Mouse (Mus musculus) liver (tissue): ENCODE measurements around the gene Pik3r5.

ENCODE experiments used
- DNase-seq: peaks from one replicate; pipeline ENCODE4 v3.0.0-alpha.2; 2020; ENCODE audit warnings: mixed read lengths

Pik3r5 gene

GRCm38 (mm10) chr11:68431699-68432360 is at the start of gene Pik3r5:
Pik3r5 (plus strand) TSS chr11:68432121.
- DNase-seq, result peak; percentile 83

GRCm38 (mm10) chr11:68383519-68383918 is 48.4 kb upstream of the Pik3r5 start:
- DNase-seq, result no peak

DNA sequence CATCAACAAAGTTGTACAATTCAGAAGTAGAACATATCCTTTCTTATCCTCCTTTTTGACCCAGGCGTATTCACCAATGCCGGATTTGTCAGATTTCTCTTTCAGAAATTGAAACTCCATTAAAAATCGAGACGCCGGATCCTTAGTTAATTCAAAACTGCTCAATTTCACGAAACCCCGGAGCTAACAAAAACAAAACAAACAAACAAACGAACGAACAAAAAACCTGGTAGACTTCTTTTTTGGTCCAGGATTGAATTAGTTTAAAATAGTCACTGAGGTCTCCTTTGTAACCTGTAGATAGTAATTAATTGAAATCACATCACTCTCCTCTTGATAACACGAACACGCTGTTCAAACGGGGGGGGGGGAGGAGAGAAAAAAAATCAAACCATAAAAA is 47.8 kb upstream of the Pik3r5 start:
- no peak for DNase-seq

DNA sequence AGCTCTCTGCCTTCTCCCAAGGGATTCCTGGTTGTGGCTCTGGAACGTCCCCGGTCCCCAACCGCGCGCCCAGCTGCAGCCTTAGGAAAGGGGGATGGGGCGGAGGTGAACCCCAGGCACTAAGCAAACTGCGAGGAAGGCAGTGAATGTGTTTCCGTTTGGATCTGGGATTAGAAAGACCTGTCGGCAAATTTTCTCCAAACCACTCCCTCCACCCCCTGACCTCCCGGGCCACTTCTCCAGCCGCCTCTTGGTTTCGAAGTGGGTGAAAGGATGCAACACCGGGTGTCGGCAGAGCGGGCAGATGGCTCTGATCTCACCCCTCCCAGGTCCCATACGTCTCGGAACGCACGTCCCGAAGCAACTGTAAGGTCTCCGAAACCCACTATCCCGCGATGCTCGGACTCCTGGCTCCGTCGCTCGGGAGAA is 47.3 kb upstream of the Pik3r5 start:
- DNase-seq, result no peak

DNA sequence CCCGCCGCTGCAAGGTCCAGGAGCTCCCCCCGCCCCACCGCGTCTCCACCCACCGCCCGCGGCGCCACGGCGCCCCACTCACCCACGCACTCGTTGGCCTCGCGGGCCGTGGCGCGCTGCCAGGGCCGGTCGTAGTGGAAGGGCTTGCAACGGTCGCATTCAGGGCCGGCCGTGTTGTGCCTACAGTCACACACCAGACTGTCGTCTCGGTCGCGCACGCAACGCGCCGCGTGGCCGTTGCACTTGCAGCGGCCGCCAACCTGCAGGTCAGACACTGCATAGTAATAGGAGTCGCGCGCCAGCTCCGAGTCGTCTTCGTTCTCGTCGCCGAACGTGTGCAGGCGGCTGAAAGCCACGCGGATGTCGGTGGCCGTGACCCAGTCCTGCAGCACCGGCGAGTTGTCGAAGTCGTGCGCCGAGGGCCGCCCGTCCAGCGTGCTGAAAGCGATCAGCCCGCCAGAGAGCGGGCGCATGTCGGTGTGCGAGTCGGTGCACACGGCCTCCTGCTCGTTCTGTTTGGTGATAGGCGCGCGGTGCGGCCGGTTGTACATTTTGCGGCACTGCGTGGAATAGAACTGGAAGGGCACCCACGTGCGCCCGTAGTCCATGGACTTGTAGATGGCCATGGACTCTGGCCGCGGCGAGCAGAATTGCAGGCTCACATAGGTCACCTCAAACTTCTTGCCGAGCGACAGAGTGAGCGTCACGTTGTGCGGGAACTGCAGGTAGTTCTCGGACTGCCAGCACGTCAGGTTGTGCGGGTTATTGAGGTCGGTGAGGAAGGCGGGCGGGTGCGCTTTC is 46.7 kb upstream of the Pik3r5 start:
- DNase-seq, result no peak

DNA sequence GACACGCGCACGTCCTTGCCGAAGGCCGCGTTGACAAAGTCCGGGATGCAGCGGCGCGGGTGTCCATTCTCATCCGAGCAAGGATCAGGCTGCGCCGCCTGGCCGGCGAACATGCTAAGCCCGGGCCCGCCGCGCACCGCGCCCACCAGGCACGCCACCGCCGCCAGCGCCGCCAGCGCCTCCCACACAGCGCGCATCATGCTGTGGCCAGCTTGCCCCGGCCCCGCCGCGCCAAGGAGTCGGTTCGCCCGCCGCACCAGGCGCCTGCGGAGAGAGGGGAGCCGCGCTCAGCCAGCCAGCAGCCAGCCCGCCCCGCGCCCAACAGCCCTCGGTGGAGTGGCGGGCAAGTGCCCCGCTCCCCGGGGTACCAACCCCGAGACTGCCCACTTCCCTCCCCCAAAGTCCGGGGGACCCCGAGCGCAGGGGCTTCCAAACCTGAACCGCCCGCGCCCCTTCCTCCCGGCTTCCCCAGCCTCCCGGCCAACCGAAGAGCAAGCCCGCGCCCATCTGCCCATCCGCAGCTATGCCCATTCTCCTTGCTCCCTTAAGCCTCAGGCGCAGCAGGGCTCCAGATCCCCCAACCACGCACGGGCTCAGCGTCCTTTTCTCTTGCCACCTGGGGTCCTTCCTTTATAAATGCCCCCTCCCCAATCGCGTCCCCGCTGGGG is 45.9 kb upstream of the Pik3r5 start:
- no peak for DNase-seq

DNA sequence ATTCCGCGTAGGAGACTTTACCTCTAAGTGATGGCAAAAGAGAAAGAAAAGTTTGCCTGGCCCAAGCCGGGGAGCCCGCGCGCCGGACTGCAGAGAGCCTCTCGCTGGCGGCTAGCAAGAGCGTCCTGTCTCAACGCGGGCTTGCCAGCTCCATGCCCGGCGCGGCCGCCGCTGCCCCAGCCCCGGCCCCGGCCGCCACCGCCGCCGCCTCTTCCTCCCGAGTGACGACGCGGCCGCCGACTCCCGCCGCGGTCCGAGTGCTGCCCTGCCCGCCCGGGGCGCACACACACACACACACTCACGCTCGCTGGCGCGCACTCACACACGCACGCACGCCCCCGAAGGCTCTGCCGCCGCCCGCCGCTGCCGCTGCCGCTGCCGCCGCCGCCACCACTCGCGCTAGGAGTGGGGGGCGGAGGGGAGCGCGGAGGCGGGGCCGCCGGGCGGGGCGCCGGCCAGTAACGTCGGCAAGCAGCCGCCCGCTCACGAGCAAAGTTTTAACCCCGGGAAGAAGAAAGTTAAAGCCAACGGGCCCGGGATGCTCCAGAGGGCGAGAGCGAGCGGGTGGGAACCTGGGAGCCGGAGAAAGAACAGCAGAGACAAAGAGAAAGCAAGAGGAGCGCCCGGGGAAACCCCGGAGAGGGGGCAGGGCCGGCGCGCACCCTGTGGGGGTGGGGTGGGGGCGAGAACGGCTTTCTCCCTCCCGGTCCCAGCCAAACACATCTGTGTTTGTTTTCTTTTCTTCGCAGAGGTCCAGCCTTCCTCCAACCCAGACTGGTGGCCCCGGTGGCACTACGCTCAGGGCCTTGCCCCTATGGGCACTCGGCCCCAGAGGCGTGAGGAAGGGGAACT is 45.1 kb upstream of the Pik3r5 start:
- peak; percentile 26 for DNase-seq

DNA sequence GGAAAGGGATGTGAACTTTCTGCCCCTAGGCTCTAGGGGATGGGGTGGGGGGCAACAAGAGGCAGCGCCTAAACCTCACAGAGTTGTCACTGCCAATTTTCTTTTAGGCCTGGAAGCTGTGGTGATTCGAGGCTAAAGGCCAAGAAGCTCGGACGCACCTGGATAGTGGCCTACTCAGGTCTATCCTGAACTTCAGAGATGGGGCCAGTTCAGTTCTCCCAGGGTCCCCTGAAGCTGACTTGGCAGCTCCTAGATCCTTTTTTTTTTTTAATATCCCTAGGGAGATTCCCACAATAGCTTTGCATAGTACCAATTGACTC is 44.5 kb upstream of the Pik3r5 start:
- no peak for DNase-seq

- DNase-seq, result no peak
Measured at GRCm38 (mm10) chr11:68387971-68388654, 43.8 kb upstream of the Pik3r5 start.

GRCm38 (mm10) chr11:68388655-68389015 is 43.3 kb upstream of the Pik3r5 start:
- DNase-seq, result no peak

DNA sequence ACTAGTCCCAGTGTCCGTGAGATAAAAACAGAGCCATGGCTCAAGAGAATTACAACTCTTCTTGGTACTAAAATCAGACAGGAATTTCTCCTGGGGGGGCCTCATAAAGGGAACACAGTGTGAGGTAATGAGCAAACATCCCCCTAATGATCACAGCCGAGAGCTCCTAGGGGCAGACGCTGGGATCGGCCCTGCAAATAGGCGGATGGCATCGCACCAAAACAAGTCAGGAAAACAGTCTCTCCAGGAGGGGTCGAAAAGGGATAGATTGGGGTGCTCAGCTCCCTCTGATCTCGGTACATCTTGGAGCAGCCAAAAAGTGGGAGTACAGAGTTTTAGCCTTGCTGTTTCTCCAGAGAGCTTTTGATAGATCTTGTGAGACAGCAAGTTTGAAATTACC is 42.3 kb upstream of the Pik3r5 start:
- DNase-seq, result no peak

DNA sequence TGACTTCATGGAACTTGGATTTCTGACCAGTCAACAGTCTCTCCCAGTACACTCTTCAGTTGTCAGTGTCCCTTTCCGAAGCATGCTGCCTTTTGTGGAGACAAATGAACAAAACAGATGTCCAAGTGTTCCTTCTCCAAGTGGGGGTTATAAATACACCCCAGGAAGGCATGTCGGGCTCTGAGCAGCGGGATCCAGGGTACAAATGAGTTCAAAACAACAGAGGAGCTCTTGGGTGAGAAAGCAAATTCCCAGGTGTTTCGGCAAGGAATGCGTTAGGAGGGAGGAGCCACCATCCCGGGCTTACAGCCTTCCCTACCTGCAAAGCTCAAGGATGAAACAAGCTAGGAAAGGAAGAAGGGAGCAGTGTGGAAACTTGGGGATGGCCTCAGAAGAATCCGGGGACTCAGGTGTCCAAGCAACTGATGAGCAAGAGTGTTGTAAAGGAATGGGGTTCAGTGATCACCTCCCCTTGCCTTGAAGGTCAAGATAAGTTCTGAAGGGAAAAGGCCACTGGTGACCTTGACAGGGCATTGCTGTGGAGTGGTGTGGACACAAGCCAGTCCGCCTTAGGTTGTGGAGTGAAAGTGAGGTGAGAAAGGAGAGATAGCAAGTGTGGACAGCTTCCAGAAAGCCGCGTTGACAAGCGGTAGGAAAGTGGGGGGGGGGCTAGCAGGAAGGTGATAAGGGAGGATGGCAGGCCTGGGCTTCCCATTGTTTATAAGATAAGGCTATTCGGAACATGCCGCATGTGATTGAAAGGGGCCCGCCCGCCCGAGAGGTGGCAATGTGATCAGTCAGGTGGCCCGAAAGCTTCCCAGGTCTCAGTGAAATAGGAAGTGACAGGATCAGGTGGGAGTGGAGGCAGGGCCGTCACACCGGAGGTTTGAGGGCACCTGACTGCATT is 41.3 kb upstream of the Pik3r5 start:
- DNase-seq, result no peak

DNA sequence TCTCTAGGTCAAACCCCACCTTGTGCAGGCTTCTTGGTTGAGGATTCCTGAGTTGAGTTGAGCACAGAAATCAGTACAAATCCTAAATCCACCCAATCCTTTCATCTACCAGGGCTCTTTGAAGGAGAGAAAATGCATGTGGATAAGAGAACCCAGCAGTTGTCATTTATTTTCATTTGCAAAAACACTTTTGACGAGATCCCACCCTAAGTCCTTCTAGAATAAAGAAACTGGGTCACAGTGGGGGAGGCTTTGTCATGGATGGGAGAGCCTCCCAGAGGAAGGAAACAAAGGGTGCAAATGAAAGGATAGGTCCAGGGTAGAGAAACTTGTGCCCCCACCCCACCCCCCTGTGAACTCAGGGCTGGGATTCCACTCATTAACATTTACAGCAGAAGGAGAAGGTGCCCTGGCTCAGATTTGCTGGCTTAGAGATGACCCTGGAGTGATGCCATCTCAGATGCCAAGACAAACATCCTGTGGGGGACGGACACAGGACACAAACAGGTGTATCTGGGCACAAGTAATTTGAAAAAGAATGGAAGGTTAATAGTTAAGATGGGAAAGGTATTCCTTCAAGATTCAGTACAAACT is 37.9 kb upstream of the Pik3r5 start:
- no peak for DNase-seq

GRCm38 (mm10) chr11:68394749-68395148 is 37.2 kb upstream of the Pik3r5 start:
- no peak for DNase-seq

GRCm38 (mm10) chr11:68395546-68395945 is 36.4 kb upstream of the Pik3r5 start:
- no peak for DNase-seq

DNA sequence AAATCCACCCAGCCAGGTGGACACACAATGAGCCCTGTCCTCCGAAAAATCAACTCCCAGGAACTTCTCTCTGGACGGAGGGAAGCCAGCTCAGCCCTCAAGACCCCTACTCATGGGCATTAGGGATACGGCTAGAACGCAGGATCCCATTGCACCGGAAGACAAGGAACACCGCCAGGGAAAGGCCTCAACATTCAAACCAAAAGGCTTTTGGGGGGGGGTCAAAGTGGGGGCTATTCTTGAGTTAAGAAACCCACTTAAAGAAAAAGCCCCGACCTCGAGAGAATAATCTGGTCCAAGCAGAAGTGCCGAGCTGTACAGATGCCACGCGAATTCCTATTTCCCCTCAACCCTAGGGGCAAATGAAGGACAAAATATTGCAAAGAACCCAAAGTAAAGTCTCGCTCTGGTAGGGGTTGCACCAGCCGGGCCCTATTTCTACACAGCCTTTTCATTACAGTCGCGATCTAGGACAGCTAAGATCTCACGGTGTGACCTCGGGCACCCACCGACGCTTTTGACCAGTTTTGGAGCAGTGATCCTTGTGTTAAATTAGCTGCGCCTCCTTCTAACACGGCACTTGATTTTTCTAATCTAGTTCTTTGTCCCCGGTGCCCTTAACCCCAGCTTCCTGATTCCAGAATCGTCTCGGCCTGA is 32.9 kb upstream of the Pik3r5 start:
- no peak for DNase-seq

DNA sequence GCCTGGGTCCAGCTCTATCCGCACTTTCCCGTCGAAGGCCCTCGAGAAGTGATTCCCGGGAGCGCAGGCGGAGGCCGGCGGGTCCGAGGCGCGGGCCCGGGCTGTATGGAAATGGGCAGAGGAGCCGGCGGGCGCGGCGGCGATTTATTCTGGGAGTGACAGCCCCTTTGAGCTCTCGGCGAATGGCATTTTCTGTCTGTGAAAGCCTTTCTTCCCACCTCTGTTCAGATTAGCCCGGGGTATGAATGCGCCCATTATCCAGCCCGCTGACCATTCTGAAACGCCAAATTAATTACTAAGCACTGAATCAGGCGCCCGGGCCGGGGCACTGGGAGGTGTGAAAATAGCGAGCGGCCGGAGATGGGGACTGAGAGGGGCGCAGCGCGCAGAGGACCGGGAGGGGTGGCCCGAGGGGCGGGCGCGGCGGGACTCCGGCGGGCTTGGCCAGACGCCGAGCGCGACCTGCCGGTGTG is 32.3 kb upstream of the Pik3r5 start:
- DNase-seq, result no peak

DNA sequence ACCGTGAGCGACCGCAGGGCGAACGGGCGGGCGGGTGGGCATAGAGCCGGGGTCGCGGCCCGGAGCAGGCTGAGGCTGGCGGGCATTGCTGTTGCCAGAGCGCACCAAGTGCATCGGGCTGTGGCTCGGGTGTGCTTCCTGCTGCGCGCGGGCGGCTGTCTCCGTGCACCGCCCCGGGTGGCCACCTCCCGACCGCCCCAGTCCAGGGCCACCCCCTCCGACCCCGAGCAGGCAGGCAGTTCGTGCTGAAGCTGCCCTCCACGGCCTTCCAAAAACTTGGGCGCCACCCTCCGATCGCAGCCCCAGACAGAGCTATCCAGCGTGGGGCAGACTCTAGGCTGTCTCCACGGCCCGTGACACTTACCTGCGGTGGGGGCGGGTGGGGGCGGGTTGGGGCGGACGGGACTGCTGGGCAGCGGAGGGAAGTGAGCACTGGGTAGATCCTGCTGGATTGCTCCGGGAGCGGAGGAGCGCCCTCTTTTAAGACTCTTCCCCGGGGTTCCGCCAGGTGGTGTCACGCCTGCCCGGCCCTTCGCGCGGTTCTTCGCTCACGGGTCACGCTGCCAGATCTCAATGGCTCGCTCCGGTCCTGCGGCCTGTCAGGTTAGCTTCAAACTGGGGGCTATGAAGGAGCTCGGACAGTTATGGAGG is 31.8 kb upstream of the Pik3r5 start:
- no peak for DNase-seq

- no peak for DNase-seq
Measured at GRCm38 (mm10) chr11:68400727-68401219, 31.1 kb upstream of the Pik3r5 start, which contains the start of gene Ntn1. Ntn1 (minus strand) TSS chr11:68400823.

- DNase-seq, result no peak
Measured at GRCm38 (mm10) chr11:68401428-68401827, 30.5 kb upstream of the Pik3r5 start.
